In genomic region chr2:33627058-33627375, GRCm38 (mm10) we compare ENCODE assay signal across 21 mouse cellular contexts. TPM values are rescaled to one million over a fixed set of nuclear protein-coding genes. Genes with fewer than 3 reads are reported as not detected.
A peak's percentile ranks its signal among the peaks of the same experiment; 100 is the strongest.
DNase-seq lines count a peak whose midpoint lies in the region; ATAC-seq and TF ChIP-seq lines count a peak whose summit lies in the region.
"Had no signal": no experiment of that assay in that cellular context is flagged by ENCODE, and none has a peak within 500 bp of the region (broad histone marks: within the 10 kb centered on the region; RNA-seq: fewer than 3 reads in every experiment).

No protein-coding gene starts in this region.

- H3K9me3 ChIP-seq in hindbrain, embryonic 12.5 days (replicated peaks), result no peaks in the 10 kb centered on the region
- H3K9me3 ChIP-seq in hindbrain, embryonic 11.5 days (ENCODE audit: control insufficient read depth, low read length), result no peaks in the 10 kb centered on the region
- no peaks in the 10 kb centered on the region for H3K9me3 ChIP-seq in stomach, embryonic 15.5 days
- no peaks in the 10 kb centered on the region for H3K9me3 ChIP-seq in stomach, postnatal 0 days (ENCODE audit: control insufficient read depth, low read length)
- H3K9me3 ChIP-seq in limb, embryonic 15.5 days, result no peaks in the 10 kb centered on the region
- H3K9me3 ChIP-seq: heart, embryonic 15.5 days; liver, embryonic 13.5 days had no signal

- WGBS in hindbrain, embryonic 12.5 days, result 23% methylated on average over 10 of the region's 10 CpGs
- WGBS in hindbrain, embryonic 11.5 days, result 28% methylated on average over 10 of the region's 10 CpGs
- WGBS in stomach, embryonic 15.5 days, result 15% methylated on average over 10 of the region's 10 CpGs
- WGBS in stomach, postnatal 0 days, result 21% methylated on average over 10 of the region's 10 CpGs
- 16% methylated on average over 10 of the region's 10 CpGs for WGBS in limb, embryonic 15.5 days

- ATAC-seq in hindbrain, embryonic 12.5 days (ENCODE audit: low FRiP score), result no peak
- ATAC-seq in hindbrain, embryonic 11.5 days (ENCODE audit: low FRiP score), result no peak
- ATAC-seq in stomach, embryonic 15.5 days (ENCODE audit: insufficient read depth, low FRiP score, low read depth), result no peak
- ATAC-seq in stomach, postnatal 0 days (ENCODE audit: low FRiP score, low TSS enrichment), result no peak
- no peak for ATAC-seq in limb, embryonic 15.5 days (ENCODE audit: insufficient number of reproducible peaks, low FRiP score, low TSS enrichment, low read depth)
- ATAC-seq: intestine, postnatal 0 days had no signal

- no peak for DNase-seq in hindbrain, embryonic 11.5 days (ENCODE audit: low spot score)
- DNase-seq in stomach, postnatal 0 days (ENCODE audit: low spot score), result no peak
- no peak for DNase-seq in lung, postnatal 14 days
- no peak for DNase-seq in thymus, postnatal 4 days
- DNase-seq: adrenal gland, postnatal 36 days; cerebellum, adult 11-12 months; cerebellum, postnatal 25 days; forebrain, postnatal 0 days; gastrocnemius, postnatal 36 days; kidney, postnatal 14 days; liver, embryonic 13.5 days; lung, postnatal 4 days; right cerebral cortex, postnatal 4 days; thymus, postnatal 36 days had no signal

- no peak overlapping the region for H3K9ac ChIP-seq in hindbrain, embryonic 12.5 days
- no peak overlapping the region for H3K9ac ChIP-seq in hindbrain, embryonic 11.5 days (ENCODE audit: low read depth, low read length)
- no peak overlapping the region for H3K9ac ChIP-seq in stomach, embryonic 15.5 days
- H3K9ac ChIP-seq in stomach, postnatal 0 days (ENCODE audit: low read length), result no peak overlapping the region
- H3K9ac ChIP-seq in limb, embryonic 15.5 days, result no peak overlapping the region
- H3K9ac ChIP-seq: forebrain, postnatal 0 days; heart, embryonic 15.5 days; liver, embryonic 13.5 days; lung, embryonic 14.5 days had no signal

- H3K4me1 ChIP-seq in hindbrain, embryonic 12.5 days, result peaks cover 55% of the 10 kb centered on the region
- H3K4me1 ChIP-seq in hindbrain, embryonic 11.5 days (replicated peaks; ENCODE audit: control insufficient read depth, insufficient read depth, low read length), result peaks cover 30% of the 10 kb centered on the region
- 0 out of 2 replicates have a peak, but pooled peaks cover 17% of the 10 kb centered on the region for H3K4me1 ChIP-seq in stomach, embryonic 15.5 days
- no peaks in the 10 kb centered on the region for H3K4me1 ChIP-seq in stomach, postnatal 0 days (replicated peaks; ENCODE audit: control insufficient read depth, insufficient read depth)
- H3K4me1 ChIP-seq in limb, embryonic 15.5 days, result peaks cover 72% of the 10 kb centered on the region
- H3K4me1 ChIP-seq: liver, embryonic 13.5 days had no signal

- TF ChIP-seq CTCF in stomach, postnatal 0 days (IDR thresholded peaks at IDR 0.05; ENCODE audit: low read depth), result no peak

- H3K4me3 ChIP-seq in hindbrain, embryonic 12.5 days, result no peak overlapping the region
- no peak overlapping the region for H3K4me3 ChIP-seq in hindbrain, embryonic 11.5 days (ENCODE audit: low read depth, low read length)
- no peak overlapping the region for H3K4me3 ChIP-seq in stomach, embryonic 15.5 days (replicated peaks)
- no peak overlapping the region for H3K4me3 ChIP-seq in stomach, postnatal 0 days (ENCODE audit: low read depth, low read length)
- no peak overlapping the region for H3K4me3 ChIP-seq in limb, embryonic 15.5 days
- H3K4me3 ChIP-seq: heart, embryonic 15.5 days; layer of hippocampus, adult 2 months; liver, embryonic 13.5 days had no signal

- no peak overlapping the region for H3K4me2 ChIP-seq in hindbrain, embryonic 12.5 days (replicated peaks)
- H3K4me2 ChIP-seq in hindbrain, embryonic 11.5 days (replicated peaks; ENCODE audit: low read depth, low read length), result no peak overlapping the region
- H3K4me2 ChIP-seq in stomach, embryonic 15.5 days, result 0 out of 2 replicates have a peak overlapping the region, but pooled peaks have one; percentile 16
- no peak overlapping the region for H3K4me2 ChIP-seq in stomach, postnatal 0 days (replicated peaks; ENCODE audit: low read depth)
- no peak overlapping the region for H3K4me2 ChIP-seq in limb, embryonic 15.5 days
- H3K4me2 ChIP-seq: heart, embryonic 15.5 days; liver, embryonic 13.5 days; lung, embryonic 14.5 days had no signal

- peaks cover 91% of the 10 kb centered on the region for H3K27me3 ChIP-seq in hindbrain, embryonic 12.5 days
- peaks cover 77% of the 10 kb centered on the region for H3K27me3 ChIP-seq in hindbrain, embryonic 11.5 days (ENCODE audit: control insufficient read depth, insufficient read depth, low read length)
- H3K27me3 ChIP-seq in stomach, embryonic 15.5 days (replicated peaks), result peaks cover 71% of the 10 kb centered on the region
- peaks cover 16% of the 10 kb centered on the region; the same call in 1 of the 2 replicates for H3K27me3 ChIP-seq in stomach, postnatal 0 days (ENCODE audit: control insufficient read depth, insufficient read depth, low read length)
- H3K27me3 ChIP-seq in limb, embryonic 15.5 days, result peaks cover 64% of the 10 kb centered on the region

- 0 out of 2 replicates have a peak overlapping the region, but pooled peaks have one; percentile 7 for H3K27ac ChIP-seq in hindbrain, embryonic 12.5 days
- no peak overlapping the region for H3K27ac ChIP-seq in hindbrain, embryonic 11.5 days (ENCODE audit: low read depth, low read length)
- no peak overlapping the region for H3K27ac ChIP-seq in stomach, embryonic 15.5 days
- H3K27ac ChIP-seq in stomach, postnatal 0 days (replicated peaks), result no peak overlapping the region
- peak overlapping the region; percentile 29; the same call in 1 of the 2 replicates for H3K27ac ChIP-seq in limb, embryonic 15.5 days
- H3K27ac ChIP-seq: heart, embryonic 15.5 days; layer of hippocampus, adult 2 months; liver, embryonic 13.5 days had no signal

- no peak for TF ChIP-seq EP300 in stomach, postnatal 0 days (optimal IDR thresholded peaks at IDR 0.05)

- H3K36me3 ChIP-seq in hindbrain, embryonic 12.5 days, result no peaks in the 10 kb centered on the region
- H3K36me3 ChIP-seq in hindbrain, embryonic 11.5 days (ENCODE audit: control insufficient read depth, insufficient read depth, low read length), result no peaks in the 10 kb centered on the region
- H3K36me3 ChIP-seq in stomach, embryonic 15.5 days, result no peaks in the 10 kb centered on the region
- no peaks in the 10 kb centered on the region for H3K36me3 ChIP-seq in stomach, postnatal 0 days (ENCODE audit: control insufficient read depth, insufficient read depth, low read length)
- no peaks in the 10 kb centered on the region for H3K36me3 ChIP-seq in limb, embryonic 15.5 days
- H3K36me3 ChIP-seq: heart, embryonic 15.5 days; liver, embryonic 13.5 days had no signal

RNA-seq across cellular contexts. Expression of gene Lmx1b, which starts 13.3 kb away (rescaled TPM):
- polyA plus RNA-seq in hindbrain, embryonic 12.5 days (2016; fragmentation: Nextera tagmentation; extraction: Ambion mirVana), result 5.0 and 5.6 TPM in 2 replicates
- 4.2 and 5.0 TPM in 2 replicates for polyA plus RNA-seq in hindbrain, embryonic 11.5 days (2014; fragmentation: Nextera tagmentation; extraction: Ambion mirVana)
- 0.04 and 0.09 TPM in 2 replicates for polyA plus RNA-seq in stomach, embryonic 15.5 days (2015; fragmentation: Nextera tagmentation; extraction: Ambion mirVana)
- polyA plus RNA-seq in stomach, postnatal 0 days (2015; fragmentation: Nextera tagmentation; extraction: Ambion mirVana), result 0.07 TPM in 1 of 2 replicates, not detected in the other
- 2.9 and 4.1 TPM in 2 replicates for polyA plus RNA-seq in limb, embryonic 15.5 days (2015; fragmentation: Nextera tagmentation; extraction: Ambion mirVana)
- polyA plus RNA-seq: heart, embryonic 15.5 days; intestine, postnatal 0 days; liver, embryonic 13.5 days had no signal

Comparison
In these comparisons a context has a peak if more than half of its experiments do, and no peak if none do; other contexts are left out.
1. H3K27ac ChIP-seq: peak in hindbrain, embryonic 12.5 days (single experiment) and limb, embryonic 15.5 days (single experiment); none in hindbrain, embryonic 11.5 days (single experiment), stomach, embryonic 15.5 days (single experiment) and stomach, postnatal 0 days (single experiment).